24 mouse cellular contexts compared by ENCODE assay signal in genomic region chr4:153320602-153321001, GRCm38 (mm10).
DNase-seq lines count a peak whose midpoint lies in the region; ATAC-seq and TF ChIP-seq lines count a peak whose summit lies in the region.
"Had no signal": no experiment of that assay in that cellular context is flagged by ENCODE, and none has a peak within 500 bp of the region (broad histone marks: within the 10 kb centered on the region; RNA-seq: fewer than 3 reads in every experiment).

No protein-coding gene starts in this region.

- 46% methylated on average over 9 of the region's 9 CpGs for WGBS in forebrain, embryonic 15.5 days
- WGBS in forebrain, embryonic 11.5 days = 74% methylated on average over 9 of the region's 9 CpGs
- 69% methylated on average over 9 of the region's 9 CpGs for WGBS in midbrain, embryonic 12.5 days
- whole genome bisulfite sequencing in midbrain, embryonic 10.5 days = 81% methylated on average over 9 of the region's 9 CpGs
- WGBS in hindbrain, postnatal 0 days = 49% methylated on average over 9 of the region's 9 CpGs
- WGBS in neural tube, embryonic 15.5 days = 59% methylated on average over 9 of the region's 9 CpGs

- H3K9ac ChIP-seq in forebrain, embryonic 15.5 days (replicated peaks) = 0 out of 2 replicates have a peak overlapping the region, but pooled peaks have one; percentile 15
- H3K9ac ChIP-seq in forebrain, embryonic 11.5 days (ENCODE audit: low read length) = no peak overlapping the region
- H3K9ac ChIP-seq in midbrain, embryonic 12.5 days (replicated peaks) = no peak overlapping the region
- H3K9ac ChIP-seq in hindbrain, postnatal 0 days (replicated peaks; ENCODE audit: low read length) = no peak overlapping the region
- no peak overlapping the region for H3K9ac ChIP-seq in neural tube, embryonic 15.5 days (replicated peaks)
- H3K9ac ChIP-seq: heart, embryonic 12.5 days; limb, embryonic 12.5 days; liver, embryonic 13.5 days; lung, embryonic 14.5 days had no signal

- H3K4me2 ChIP-seq in forebrain, embryonic 15.5 days (replicated peaks) = 0 out of 2 replicates have a peak overlapping the region, but pooled peaks have one; percentile 12
- no peak overlapping the region for H3K4me2 ChIP-seq in forebrain, embryonic 11.5 days (ENCODE audit: low read depth, low read length, severe bottlenecking)
- no peak overlapping the region for H3K4me2 ChIP-seq in midbrain, embryonic 12.5 days (replicated peaks)
- peak overlapping the region; percentile 8; the same call in 1 of the 2 replicates for H3K4me2 ChIP-seq in hindbrain, postnatal 0 days (ENCODE audit: low read depth, low read length)
- H3K4me2 ChIP-seq in neural tube, embryonic 15.5 days = no peak overlapping the region
- H3K4me2 ChIP-seq: heart, embryonic 12.5 days; limb, embryonic 12.5 days; liver, embryonic 13.5 days; lung, embryonic 14.5 days had no signal

- no peak for DNase-seq in forebrain, embryonic 11.5 days (ENCODE audit: low spot score)
- DNase-seq in midbrain, embryonic 10.5 days (ENCODE audit: low spot score) = no peak
- no peak for DNase-seq in hindbrain, postnatal 0 days (ENCODE audit: low spot score)
- DNase-seq in adrenal gland, postnatal 10 days = no peak
- no peak for DNase-seq in adrenal gland, postnatal 36 days
- DNase-seq: adrenal gland, postnatal 25 days; cerebellum, adult 18-20 months; cerebellum, postnatal 25 days; heart, postnatal 14 days; kidney, adult 9 months; liver, embryonic 13.5 days; lung, embryonic 14.5 days; lung, postnatal 36 days; right cerebral cortex, postnatal 14 days; spleen, adult 18-20 months; thymus, postnatal 36 days had no signal

- TF ChIP-seq CTCF in hindbrain, postnatal 0 days (IDR thresholded peaks at IDR 0.05; ENCODE audit: low read depth) = no peak

- no peaks in the 10 kb centered on the region for H3K27me3 ChIP-seq in forebrain, embryonic 15.5 days
- H3K27me3 ChIP-seq in forebrain, embryonic 11.5 days (ENCODE audit: control insufficient read depth, insufficient read depth, low read length) = no peaks in the 10 kb centered on the region
- no peaks in the 10 kb centered on the region for H3K27me3 ChIP-seq in midbrain, embryonic 12.5 days
- no peaks in the 10 kb centered on the region for H3K27me3 ChIP-seq in midbrain, embryonic 10.5 days (ENCODE audit: low read depth, poor library complexity, severe bottlenecking)
- H3K27me3 ChIP-seq in hindbrain, postnatal 0 days (ENCODE audit: insufficient read depth, low read length) = no peaks in the 10 kb centered on the region
- no peaks in the 10 kb centered on the region for H3K27me3 ChIP-seq in neural tube, embryonic 15.5 days (replicated peaks)
- H3K27me3 ChIP-seq: limb, embryonic 12.5 days; liver, embryonic 13.5 days had no signal

- H3K4me3 ChIP-seq in forebrain, embryonic 15.5 days = no peak overlapping the region
- no peak overlapping the region for H3K4me3 ChIP-seq in forebrain, embryonic 11.5 days (ENCODE audit: low read depth, low read length)
- H3K4me3 ChIP-seq in midbrain, embryonic 12.5 days = no peak overlapping the region
- no peak overlapping the region for H3K4me3 ChIP-seq in midbrain, embryonic 10.5 days
- no peak overlapping the region for H3K4me3 ChIP-seq in hindbrain, postnatal 0 days (ENCODE audit: low read length)
- no peak overlapping the region for H3K4me3 ChIP-seq in neural tube, embryonic 15.5 days (replicated peaks)
- H3K4me3 ChIP-seq: heart, embryonic 12.5 days; limb, embryonic 12.5 days; liver, embryonic 13.5 days had no signal

- ATAC-seq in forebrain, embryonic 15.5 days (replicated peaks) = no peak
- ATAC-seq in forebrain, embryonic 11.5 days (replicated peaks; ENCODE audit: low FRiP score) = no peak
- ATAC-seq in midbrain, embryonic 12.5 days (ENCODE audit: low FRiP score, low read depth) = 0 out of 2 replicates have a peak, but pooled peaks have one; percentile 44
- peak; percentile 35; the same call in 1 of the 2 replicates for ATAC-seq in hindbrain, postnatal 0 days
- ATAC-seq in neural tube, embryonic 15.5 days (ENCODE audit: low FRiP score) = peak; percentile 46
- ATAC-seq: activated CD4-positive, CD25-positive, alpha-beta regulatory T cell, adult 4 months; inflammation-experienced regulatory T-cells, adult 6 months had no signal

- H3K27ac ChIP-seq in forebrain, embryonic 15.5 days (replicated peaks) = peak overlapping the region; percentile 65
- H3K27ac ChIP-seq in forebrain, embryonic 11.5 days (ENCODE audit: low read depth, low read length) = no peak overlapping the region
- H3K27ac ChIP-seq in midbrain, embryonic 12.5 days (replicated peaks) = no peak overlapping the region
- H3K27ac ChIP-seq in midbrain, embryonic 10.5 days (replicated peaks) = no peak overlapping the region
- H3K27ac ChIP-seq in hindbrain, postnatal 0 days = 0 out of 2 replicates have a peak overlapping the region, but pooled peaks have one; percentile 4
- peak overlapping the region; percentile 49 for H3K27ac ChIP-seq in neural tube, embryonic 15.5 days (replicated peaks)
- H3K27ac ChIP-seq: limb, embryonic 12.5 days; liver, embryonic 13.5 days had no signal

- no peaks in the 10 kb centered on the region for H3K9me3 ChIP-seq in forebrain, embryonic 15.5 days
- H3K9me3 ChIP-seq in forebrain, embryonic 11.5 days (ENCODE audit: control insufficient read depth, low read length) = no peaks in the 10 kb centered on the region
- H3K9me3 ChIP-seq in midbrain, embryonic 12.5 days = no peaks in the 10 kb centered on the region
- H3K9me3 ChIP-seq in midbrain, embryonic 10.5 days (replicated peaks) = no peaks in the 10 kb centered on the region
- H3K9me3 ChIP-seq in hindbrain, postnatal 0 days (ENCODE audit: low read length) = no peaks in the 10 kb centered on the region
- H3K9me3 ChIP-seq in neural tube, embryonic 15.5 days (replicated peaks) = no peaks in the 10 kb centered on the region
- H3K9me3 ChIP-seq: heart, embryonic 12.5 days; limb, embryonic 12.5 days had no signal

- H3K36me3 ChIP-seq in forebrain, embryonic 15.5 days = no peaks in the 10 kb centered on the region
- H3K36me3 ChIP-seq in forebrain, embryonic 11.5 days (ENCODE audit: control insufficient read depth, insufficient read depth, low read length) = no peaks in the 10 kb centered on the region
- no peaks in the 10 kb centered on the region for H3K36me3 ChIP-seq in midbrain, embryonic 12.5 days
- H3K36me3 ChIP-seq in midbrain, embryonic 10.5 days = no peaks in the 10 kb centered on the region
- no peaks in the 10 kb centered on the region for H3K36me3 ChIP-seq in hindbrain, postnatal 0 days (ENCODE audit: insufficient read depth, low read length)
- no peaks in the 10 kb centered on the region for H3K36me3 ChIP-seq in neural tube, embryonic 15.5 days
- H3K36me3 ChIP-seq: G1E; heart, embryonic 12.5 days; limb, embryonic 12.5 days; liver, embryonic 13.5 days had no signal

- 0 out of 2 replicates have a peak, but pooled peaks cover 4% of the 10 kb centered on the region for H3K4me1 ChIP-seq in forebrain, embryonic 15.5 days
- no peaks in the 10 kb centered on the region for H3K4me1 ChIP-seq in forebrain, embryonic 11.5 days (replicated peaks; ENCODE audit: control insufficient read depth, insufficient read depth, low read length)
- no peaks in the 10 kb centered on the region for H3K4me1 ChIP-seq in midbrain, embryonic 12.5 days
- 0 out of 2 replicates have a peak, but pooled peaks cover 4% of the 10 kb centered on the region for H3K4me1 ChIP-seq in midbrain, embryonic 10.5 days
- peaks cover 3% of the 10 kb centered on the region; the same call in 1 of the 2 replicates for H3K4me1 ChIP-seq in hindbrain, postnatal 0 days (ENCODE audit: insufficient read depth, low read length)
- peaks cover 21% of the 10 kb centered on the region for H3K4me1 ChIP-seq in neural tube, embryonic 15.5 days

Comparison
In these comparisons a context has a peak if more than half of its experiments do, and no peak if none do; other contexts are left out.
1. H3K27ac ChIP-seq: peak in forebrain, embryonic 15.5 days (single experiment), hindbrain, postnatal 0 days (single experiment) and neural tube, embryonic 15.5 days (single experiment); none in forebrain, embryonic 11.5 days (single experiment), midbrain, embryonic 12.5 days (single experiment) and midbrain, embryonic 10.5 days (single experiment).
2. H3K4me2 ChIP-seq: peak in forebrain, embryonic 15.5 days (single experiment) and hindbrain, postnatal 0 days (single experiment); none in forebrain, embryonic 11.5 days (single experiment), midbrain, embryonic 12.5 days (single experiment) and neural tube, embryonic 15.5 days (single experiment).
3. ATAC-seq: peak in midbrain, embryonic 12.5 days (single experiment), hindbrain, postnatal 0 days (single experiment) and neural tube, embryonic 15.5 days (single experiment); none in forebrain, embryonic 15.5 days (single experiment) and forebrain, embryonic 11.5 days (single experiment).